Mouse (Mus musculus) lung, postnatal 0 days (tissue): ENCODE measurements around the gene Lbx1. TPM values are rescaled to one million over a fixed set of nuclear protein-coding genes. Genes with fewer than 3 reads are reported as not detected.

Source experiments
- ATAC-seq: fragments of 200-750 bp; cut with Nextera tagmentation; 2 replicates; pipeline ENCODE4 v1.8.0; 2017; ENCODE audit warnings: moderate library complexity
- DNase-seq: peaks from one replicate; pipeline ENCODE4 v3.0.0-alpha.2; 2016; ENCODE audit warnings: low spot score
- H3K27ac ChIP-seq: fragments of 300-500 bp; sonication (generic); 2 replicates; pipeline ENCODE4 v1.5.1; 2014; ENCODE audit warnings: antibody characterized with exemption, mild to moderate bottlenecking, low read length, mixed read lengths
- H3K27me3 ChIP-seq: fragments of 300-500 bp; sonication (generic); replicated peaks from 2 replicates; pipeline ENCODE4 v1.6.1; 2014; ENCODE audit warnings: low read length, mixed read lengths; ENCODE audit not compliant: insufficient read depth
- H3K36me3 ChIP-seq: fragments of 300-500 bp; sonication (generic); 2 replicates; pipeline ENCODE4 v1.6.1; 2014; ENCODE audit warnings: low read length, mixed read lengths; ENCODE audit not compliant: insufficient read depth
- H3K4me1 ChIP-seq: fragments of 300-500 bp; sonication (generic); 2 replicates; pipeline ENCODE4 v1.6.1; 2014; ENCODE audit warnings: antibody characterized with exemption, low read depth, low read length, mixed read lengths; ENCODE audit not compliant: insufficient read depth
- H3K4me2 ChIP-seq: fragments of 300-500 bp; sonication (generic); replicated peaks from 2 replicates; pipeline ENCODE4 v1.6.1; 2014; ENCODE audit warnings: low read depth, mild to moderate bottlenecking, low read length, moderate library complexity, mixed read lengths
- H3K4me3 ChIP-seq: fragments of 300-500 bp; sonication (generic); 2 replicates; pipeline ENCODE4 v1.5.1; 2014; ENCODE audit warnings: low read depth, low read length
- H3K9ac ChIP-seq: fragments of 300-500 bp; sonication (generic); replicated peaks from 2 replicates; pipeline ENCODE4 v1.6.1; 2014; ENCODE audit warnings: low read depth, mild to moderate bottlenecking
- H3K9me3 ChIP-seq: fragments of 300-500 bp; sonication (generic); 2 replicates; pipeline ENCODE4 v1.6.1; 2016; ENCODE audit warnings: low read length, mixed read lengths
- CTCF ChIP-seq: IDR thresholded peaks from 2 replicates; pipeline ENCODE4 v1.5.1; 2016; ENCODE audit warnings: antibody characterized with exemption, mild to moderate bottlenecking
- EP300 ChIP-seq: IDR thresholded peaks from 2 replicates; pipeline ENCODE4 v1.6.1; 2016; ENCODE audit warnings: antibody characterized with exemption, mild to moderate bottlenecking, control low read depth
- WGBS: fragments of 180-500 bp; shearing (Covaris S2); extraction: QIAGEN DNeasy Blood & Tissue Kit; methylation state at CpG from one replicate; pipeline ENCODE4 v1.1.7; 2014; 5-methylcytosine and 5-hydroxymethylcytosine counted together
- polyA plus RNA-seq: library from polyadenylated mRNA; unstranded; fragments of >200 nt; fragmentation: Nextera tagmentation; extraction: Ambion mirVana; gene quantifications from 2 replicates; pipeline ENCODE4 v1.2.1, GENCODE M21; 2015

Gene Lbx1
- polyA plus RNA-seq, 1 experiment from 2014 or later = not detected

DNA sequence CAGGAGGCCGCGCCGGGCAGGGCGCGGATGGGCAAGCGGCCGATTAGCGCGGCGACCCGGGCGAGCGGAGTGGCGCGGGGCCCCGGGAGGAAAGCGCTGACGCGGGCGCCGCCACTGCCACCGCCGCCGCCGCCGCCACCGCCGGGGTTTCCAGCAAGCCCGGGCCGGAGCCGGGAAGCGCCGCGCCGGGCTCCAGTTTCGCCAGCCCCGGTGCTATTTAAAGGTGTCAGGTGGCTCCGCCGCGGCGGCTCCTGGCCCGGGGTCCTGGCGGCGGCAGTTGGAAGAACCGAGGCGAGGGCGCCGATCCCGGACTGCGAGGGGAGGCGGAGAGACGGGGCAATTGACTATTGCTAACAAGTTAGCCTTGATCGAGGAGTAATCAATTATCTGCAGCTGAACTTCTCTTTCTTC lies 276 bp downstream of the Lbx1 start:
- peak overlapping the region; percentile 56 for H3K4me2 ChIP-seq
- H3K9ac ChIP-seq = no peak overlapping the region
- no peak overlapping the region for H3K27ac ChIP-seq
- H3K27me3 ChIP-seq = peaks cover 90% of the 10 kb centered on the region
- no peak for TF ChIP-seq CTCF
- no peak for TF ChIP-seq EP300
- WGBS = 3% methylated on average over 44 of the region's 53 CpGs
- H3K4me1 ChIP-seq = 0 out of 2 replicates have a peak, but pooled peaks cover 3% of the 10 kb centered on the region
- no peak for ATAC-seq
- DNase-seq = no peak
- no peaks in the 10 kb centered on the region for H3K36me3 ChIP-seq
- no peaks in the 10 kb centered on the region for H3K9me3 ChIP-seq
- peak overlapping the region; percentile 34 for H3K4me3 ChIP-seq

DNA sequence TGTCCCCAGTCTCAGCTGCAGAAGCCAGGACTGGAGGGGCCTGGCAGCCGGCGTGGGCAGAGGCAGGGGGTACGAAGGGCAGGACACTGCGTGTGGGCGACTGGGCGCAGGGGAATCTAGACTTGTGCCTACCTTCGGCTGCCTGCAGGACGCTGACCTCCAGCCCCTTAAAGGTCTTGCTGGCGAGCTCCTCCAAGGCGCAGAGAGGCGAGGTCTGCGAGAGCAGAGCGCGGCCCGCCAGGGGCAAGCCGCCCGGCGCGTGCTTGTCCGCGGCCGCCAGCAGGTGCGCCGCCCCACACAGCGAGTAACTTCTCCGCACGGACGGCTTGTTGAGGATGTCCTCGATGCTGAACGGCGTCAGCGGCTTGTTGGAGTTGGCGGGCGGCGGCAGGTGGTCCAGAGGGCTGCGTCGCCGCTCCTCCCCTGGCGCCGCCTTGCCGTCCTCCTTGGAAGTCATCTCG lies 811 bp downstream of the Lbx1 start:
- H3K9ac ChIP-seq = no peak overlapping the region
- WGBS = under 1% methylated on average over 26 of the region's 42 CpGs
- H3K4me1 ChIP-seq = 0 out of 2 replicates have a peak, but pooled peaks cover 3% of the 10 kb centered on the region
- ATAC-seq (no peak), DNase-seq (no peak)
- H3K36me3 ChIP-seq = no peaks in the 10 kb centered on the region
- no peak overlapping the region for H3K27ac ChIP-seq
- peaks cover 91% of the 10 kb centered on the region for H3K27me3 ChIP-seq
- no peak for TF ChIP-seq CTCF
- no peak for TF ChIP-seq EP300
- no peaks in the 10 kb centered on the region for H3K9me3 ChIP-seq
- H3K4me2 ChIP-seq = peak overlapping the region; percentile 56
- H3K4me3 ChIP-seq = peak overlapping the region; percentile 34

DNA sequence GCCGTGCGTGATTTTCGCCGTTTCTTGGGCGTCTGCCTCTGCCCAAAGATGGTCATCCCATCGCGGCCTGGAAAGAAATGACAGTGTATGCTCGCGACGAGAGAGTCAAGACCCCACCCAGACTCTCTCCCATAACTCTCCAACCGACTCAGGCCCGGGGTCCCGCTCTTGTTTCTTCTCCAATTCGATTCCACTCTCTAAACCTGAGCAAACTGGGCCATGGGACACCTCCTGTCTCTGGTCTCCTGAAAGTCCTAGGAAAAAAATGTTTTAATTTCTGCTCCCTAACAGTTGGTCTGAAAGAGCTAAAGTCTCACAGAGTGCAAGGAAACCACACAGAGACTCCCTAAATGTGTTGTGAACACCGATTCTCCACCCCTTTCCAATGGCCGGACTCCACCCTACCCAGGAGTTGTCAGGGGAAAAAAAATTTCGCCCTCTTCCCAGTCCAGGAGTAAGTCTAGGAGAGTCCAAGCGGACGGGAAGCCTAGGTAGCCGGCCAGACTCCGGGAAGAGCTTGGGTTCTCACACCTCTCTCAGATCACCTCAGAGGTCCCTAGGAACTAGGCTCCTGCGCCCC lies 1.3 kb downstream of the Lbx1 start:
- DNase-seq = no peak
- Histone ChIP-seq H3K27me3 (peaks cover 92% of the 10 kb centered on the region), H3K36me3 (no peaks in the 10 kb centered on the region), H3K9me3 (no peaks in the 10 kb centered on the region), H3K9ac (no peak overlapping the region), H3K27ac (no peak overlapping the region), H3K4me3 (no peak overlapping the region), H3K4me1 (0 out of 2 replicates have a peak, but pooled peaks cover 3% of the 10 kb centered on the region), H3K4me2 (no peak overlapping the region)
- WGBS = 2% methylated on average over 22 of the region's 22 CpGs
- no peak for ATAC-seq
- TF ChIP-seq EP300 (no peak), CTCF (no peak)

DNA sequence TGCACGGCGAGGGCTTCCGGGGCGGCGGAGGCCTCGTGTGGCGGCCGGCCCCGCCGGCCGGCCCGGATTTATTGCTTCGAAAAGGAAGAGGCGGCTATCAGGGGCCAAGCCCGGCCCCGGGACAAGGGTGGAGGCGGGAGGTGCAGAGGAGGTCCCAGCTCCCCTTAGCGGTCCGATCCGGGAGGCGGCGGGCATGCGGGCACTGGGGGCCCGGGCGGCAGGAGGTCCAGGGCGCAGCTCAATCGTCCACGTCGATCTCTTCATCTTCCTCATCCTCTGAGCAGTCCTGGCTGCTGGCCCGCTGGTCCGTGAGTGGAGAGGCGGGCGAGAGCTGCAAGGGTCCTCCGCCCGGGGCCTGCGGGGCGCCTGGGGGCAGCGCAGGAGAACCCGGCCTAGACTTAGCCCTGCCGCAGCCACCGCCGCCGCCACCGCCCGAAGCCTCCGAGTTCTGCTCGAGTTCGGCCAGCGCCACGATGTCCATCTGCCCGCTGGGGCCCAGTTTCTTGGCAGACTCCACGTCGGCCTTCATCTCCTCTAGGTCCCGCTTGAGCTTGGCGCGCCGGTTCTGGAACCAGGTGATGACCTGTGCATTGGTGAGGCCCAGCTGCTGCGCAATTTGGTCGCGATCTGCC lies 2.0 kb downstream of the Lbx1 start:
- Histone ChIP-seq H3K9me3 (no peaks in the 10 kb centered on the region), H3K4me2 (0 out of 2 replicates have a peak overlapping the region, but pooled peaks have one; percentile 17), H3K9ac (no peak overlapping the region), H3K36me3 (no peaks in the 10 kb centered on the region), H3K27ac (no peak overlapping the region), H3K4me3 (no peak overlapping the region), H3K27me3 (peaks cover 93% of the 10 kb centered on the region), H3K4me1 (0 out of 2 replicates have a peak, but pooled peaks cover 3% of the 10 kb centered on the region)
- 2% methylated on average over 39 of the region's 60 CpGs for WGBS
- no peak for TF ChIP-seq EP300
- TF ChIP-seq CTCF = no peak
- DNase-seq (no peak), ATAC-seq (no peak)

- 2% methylated on average over 42 of the region's 42 CpGs for WGBS
- Histone ChIP-seq H3K4me2 (0 out of 2 replicates have a peak overlapping the region, but pooled peaks have one; percentile 17), H3K36me3 (no peaks in the 10 kb centered on the region), H3K4me1 (0 out of 2 replicates have a peak, but pooled peaks cover 3% of the 10 kb centered on the region), H3K27ac (no peak overlapping the region), H3K9ac (no peak overlapping the region), H3K27me3 (peaks cover 94% of the 10 kb centered on the region), H3K9me3 (no peaks in the 10 kb centered on the region), H3K4me3 (no peak overlapping the region)
- DNase-seq (no peak), ATAC-seq (no peak)
- TF ChIP-seq EP300 = no peak
- TF ChIP-seq CTCF = no peak
These were observed 2.9 kb downstream of the Lbx1 start for GRCm38 (mm10) chr19:45232443-45233410.

DNA sequence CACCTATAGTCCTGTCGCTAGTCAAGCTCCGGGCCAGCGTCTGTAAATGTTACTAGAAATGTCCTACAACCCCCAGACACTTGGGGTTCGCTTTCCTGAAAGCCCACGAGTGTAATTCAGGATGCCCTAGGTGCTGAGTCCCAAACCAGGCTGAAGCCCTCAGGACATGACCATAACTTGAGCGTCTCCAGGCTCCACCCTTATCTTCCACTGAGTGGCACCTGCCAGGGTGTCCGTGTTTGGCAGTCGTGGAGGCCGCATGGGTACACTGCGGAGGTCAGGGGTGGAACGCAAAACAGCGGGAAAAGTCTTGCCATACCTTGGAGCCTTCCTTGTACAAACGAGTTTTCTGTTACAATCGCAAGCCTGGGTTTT lies 3.6 kb downstream of the Lbx1 start:
- Histone ChIP-seq H3K9ac (no peak overlapping the region), H3K27me3 (peaks cover 93% of the 10 kb centered on the region), H3K36me3 (no peaks in the 10 kb centered on the region), H3K27ac (no peak overlapping the region), H3K4me1 (0 out of 2 replicates have a peak, but pooled peaks cover 3% of the 10 kb centered on the region), H3K4me3 (peak overlapping the region; percentile 21; the same call in 1 of the 2 replicates), H3K9me3 (no peaks in the 10 kb centered on the region), H3K4me2 (0 out of 2 replicates have a peak overlapping the region, but pooled peaks have one; percentile 27)
- DNase-seq = no peak
- no peak for ATAC-seq
- 2% methylated on average over 14 of the region's 14 CpGs for WGBS
- TF ChIP-seq CTCF (no peak), EP300 (no peak)
